ENCODE assay signal across 11 mouse cellular contexts in genomic region chr5:125068371-125068951, GRCm38 (mm10).
DNase-seq lines count a peak whose midpoint lies in the region; ATAC-seq lines count a peak whose summit lies in the region.
"Had no signal": no experiment of that assay in that cellular context is flagged by ENCODE, and none has a peak within 500 bp of the region (broad histone marks: within the 10 kb centered on the region; RNA-seq: fewer than 3 reads in every experiment).

No protein-coding gene starts in this region.

- no peaks in the 10 kb centered on the region for H3K9me3 ChIP-seq in heart, embryonic 13.5 days
- no peaks in the 10 kb centered on the region for H3K9me3 ChIP-seq in hindbrain, embryonic 14.5 days (ENCODE audit: control insufficient read depth, low read length)
- H3K9me3 ChIP-seq in midbrain, embryonic 15.5 days: no peaks in the 10 kb centered on the region

- DNase-seq in heart, postnatal 4 days: no peak
- peak; percentile 57 to 76 for DNase-seq in adrenal gland, postnatal 36 days
- no peak for DNase-seq in hindbrain, embryonic 14.5 days (ENCODE audit: low spot score)
- DNase-seq in left cerebral cortex, adult 18-20 months (ENCODE audit: low spot score in 2 of 2): no peak
- DNase-seq in heart, adult 8-10 months (ENCODE audit: low spot score): no peak
- no peak for DNase-seq in spleen, adult 12 weeks (ENCODE audit: low spot score)
- DNase-seq: spleen, adult 18-20 months had no signal

- no peak for ATAC-seq in heart, embryonic 13.5 days (ENCODE audit: extremely low read depth, insufficient number of reproducible peaks, low FRiP score, low TSS enrichment)
- 0 out of 2 replicates have a peak, but pooled peaks have one; percentile 32 for ATAC-seq in hindbrain, embryonic 14.5 days (ENCODE audit: low FRiP score)
- ATAC-seq in midbrain, embryonic 15.5 days (replicated peaks): no peak
- ATAC-seq: activated CD4-positive, CD25-positive, alpha-beta regulatory T cell, adult 4 months had no signal

- H3K4me3 ChIP-seq in heart, embryonic 13.5 days: no peak overlapping the region
- H3K4me3 ChIP-seq in hindbrain, embryonic 14.5 days (replicated peaks; ENCODE audit: low read length): no peak overlapping the region
- H3K4me3 ChIP-seq in midbrain, embryonic 15.5 days: no peak overlapping the region

- peak overlapping the region; percentile 25 for H3K9ac ChIP-seq in heart, embryonic 13.5 days
- no peak overlapping the region for H3K9ac ChIP-seq in hindbrain, embryonic 14.5 days
- H3K9ac ChIP-seq in midbrain, embryonic 15.5 days: no peak overlapping the region

- H3K27me3 ChIP-seq in heart, embryonic 13.5 days (replicated peaks): no peaks in the 10 kb centered on the region
- no peaks in the 10 kb centered on the region for H3K27me3 ChIP-seq in hindbrain, embryonic 14.5 days (ENCODE audit: control insufficient read depth, insufficient read depth, low read length)
- H3K27me3 ChIP-seq in midbrain, embryonic 15.5 days (replicated peaks): no peaks in the 10 kb centered on the region

- WGBS in heart, embryonic 13.5 days: 63% methylated on average over 16 of the region's 16 CpGs
- 37% methylated on average over 15 of the region's 16 CpGs for WGBS in hindbrain, embryonic 14.5 days
- WGBS in midbrain, embryonic 15.5 days: 55% methylated on average over 16 of the region's 16 CpGs

- peak overlapping the region; percentile 68 for H3K27ac ChIP-seq in heart, embryonic 13.5 days (replicated peaks)
- peak overlapping the region; percentile 76 for H3K27ac ChIP-seq in hindbrain, embryonic 14.5 days
- H3K27ac ChIP-seq in midbrain, embryonic 15.5 days: peak overlapping the region; percentile 65
- H3K27ac ChIP-seq: macrophage had no signal

- no peak overlapping the region for H3K4me2 ChIP-seq in heart, embryonic 13.5 days
- H3K4me2 ChIP-seq in hindbrain, embryonic 14.5 days (replicated peaks): no peak overlapping the region
- no peak overlapping the region for H3K4me2 ChIP-seq in midbrain, embryonic 15.5 days

- H3K4me1 ChIP-seq in heart, embryonic 13.5 days: peaks cover 62% of the 10 kb centered on the region
- peaks cover 34% of the 10 kb centered on the region for H3K4me1 ChIP-seq in hindbrain, embryonic 14.5 days (replicated peaks; ENCODE audit: control insufficient read depth, insufficient read depth, low read length)
- peaks cover 26% of the 10 kb centered on the region for H3K4me1 ChIP-seq in midbrain, embryonic 15.5 days

- H3K36me3 ChIP-seq in heart, embryonic 13.5 days: peaks cover 59% of the 10 kb centered on the region
- peaks cover 34% of the 10 kb centered on the region; the same call in 1 of the 2 replicates for H3K36me3 ChIP-seq in hindbrain, embryonic 14.5 days (replicated peaks; ENCODE audit: control insufficient read depth, insufficient read depth)
- no peaks in the 10 kb centered on the region; the same call in 1 of the 2 replicates for H3K36me3 ChIP-seq in midbrain, embryonic 15.5 days (replicated peaks)

Comparison
In these comparisons a context has a peak if more than half of its experiments do, and no peak if none do; other contexts are left out.
1. DNase-seq: peak in adrenal gland, postnatal 36 days (2 of 2); none in heart, postnatal 4 days (single experiment), hindbrain, embryonic 14.5 days (single experiment), left cerebral cortex, adult 18-20 months (0 of 2), heart, adult 8-10 months (single experiment) and spleen, adult 12 weeks (single experiment).
2. Peak in every context shown above with its lines, with median percentiles within 50 percentile points of each other: H3K27ac ChIP-seq.